Mouse (Mus musculus) kidney, adult 9 months (tissue): ENCODE data around the gene Mfn2.
"Not testable (repeated sequence)": the region's sequence is repeated elsewhere in the genome, so short reads cannot be mapped to it uniquely, and the experiment has no call there.

Source experiments
- DNase-seq: peaks from one replicate; pipeline ENCODE4 v3.0.0; 2022

The Mfn2 gene

GRCm38 (mm10) chr4:147866793-147867192 is 37.7 kb downstream of the Mfn2 start:
- DNase-seq: not testable (repeated sequence)

- DNase-seq: no peak
These were observed 38.4 kb downstream of the Mfn2 start for GRCm38 (mm10) chr4:147866056-147866455.

GRCm38 (mm10) chr4:147865651-147866050 is 38.9 kb downstream of the Mfn2 start:
- DNase-seq: no peak

- no peak for DNase-seq
These were observed 42.5 kb downstream of the Mfn2 start for GRCm38 (mm10) chr4:147862051-147862450.

- DNase-seq: no peak
These were observed 53.7 kb downstream of the Mfn2 start for GRCm38 (mm10) chr4:147850776-147851175.

GRCm38 (mm10) chr4:147848584-147848991 is 55.9 kb downstream of the Mfn2 start:
- DNase-seq: no peak

GRCm38 (mm10) chr4:147847614-147848583 is 56.6 kb downstream of the Mfn2 start, which contains the start of gene Zfp933:
TSS of gene Zfp933 (minus strand) at chr4:147848366.
- DNase-seq: peak; percentile 94

- DNase-seq: no peak
These were observed 61.6 kb downstream of the Mfn2 start for GRCm38 (mm10) chr4:147842871-147843270.

GRCm38 (mm10) chr4:147839282-147839681 is 65.2 kb downstream of the Mfn2 start:
- DNase-seq: not testable (repeated sequence)

GRCm38 (mm10) chr4:147824389-147824788 is 80.1 kb downstream of the Mfn2 start:
- no peak for DNase-seq
